Mouse (Mus musculus): ENCODE measurements around the gene Adra1d. TPM values are rescaled to one million over a fixed set of nuclear protein-coding genes. Genes with fewer than 3 reads are reported as not detected.

Gene Adra1d
- 10 to 100 TPM; 14.3 to 17.1 TPM for total RNA-seq (2021)
- long read RNA-seq, experiment 1, transcript Adra1d-201 (2 exons, 1,899 nt): major isoform, 8 of 11 reads
- long read RNA-seq, experiment 1, partial matches to known transcripts: 0 of 11 reads
- long read RNA-seq, experiment 1, other reads (novel, unspliced or antisense): 3 of 11 reads
- long read RNA-seq, experiment 2, transcript Adra1d-201 (2 exons, 1,899 nt): major isoform, 17 of 17 reads
- long read RNA-seq, experiment 2, partial matches to known transcripts: 0 of 17 reads
- long read RNA-seq, experiment 2, other reads (novel, unspliced or antisense): 0 of 17 reads

- no peak for DNase-seq (ENCODE audit: low spot score in 2 of 2)
Observed at GRCm38 (mm10) chr2:131561891-131562585, at the start of gene Adra1d. Gene Adra1d, minus strand, starts transcription at chr2:131562283.

DNA sequence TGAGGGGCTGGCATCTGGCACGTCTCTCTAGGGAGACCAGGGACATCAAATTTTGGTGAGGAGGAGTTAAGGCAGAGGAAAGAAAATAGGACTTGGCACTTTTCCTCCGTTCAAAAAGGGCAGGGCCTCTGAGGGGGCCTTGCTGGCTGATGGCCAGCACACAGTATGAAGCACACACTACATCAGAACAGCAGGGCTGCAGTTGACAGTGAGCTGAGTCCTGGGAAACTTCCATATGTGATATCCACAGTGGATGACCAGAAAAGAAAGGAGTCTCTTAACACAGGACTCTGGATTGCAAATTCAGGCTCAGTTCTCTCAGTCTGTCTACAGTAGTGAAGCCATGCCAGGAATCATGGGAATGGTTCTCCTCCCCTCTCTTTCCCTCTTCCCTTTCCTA lies 39.8 kb upstream of the Adra1d start:
- DNase-seq (ENCODE audit: low spot score in 2 of 2): no peak

GRCm38 (mm10) chr2:131594871-131595270 lies 32.8 kb upstream of the Adra1d start:
- no peak for DNase-seq (ENCODE audit: low spot score in 2 of 2)

GRCm38 (mm10) chr2:131587521-131587920 lies 25.4 kb upstream of the Adra1d start:
- DNase-seq (ENCODE audit: low spot score in 2 of 2): no peak

DNA sequence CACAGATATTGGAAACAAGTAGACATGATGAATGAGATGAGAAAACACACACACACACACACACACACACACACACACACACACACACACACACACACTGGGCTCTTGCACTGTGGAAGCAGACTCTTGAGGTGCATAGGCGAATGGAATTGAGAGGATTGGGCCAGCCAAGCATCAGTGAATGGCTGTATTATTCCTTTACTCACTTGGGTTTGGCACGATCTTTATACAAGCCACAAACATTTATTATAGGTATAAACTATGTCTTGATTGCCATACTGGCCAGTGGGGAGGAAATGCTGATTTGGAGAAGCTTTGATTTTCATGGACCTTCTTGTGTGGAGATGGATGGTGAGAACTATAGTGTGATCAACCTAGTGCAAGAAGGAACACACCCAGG lies 19.4 kb upstream of the Adra1d start:
- DNase-seq (ENCODE audit: low spot score in 2 of 2): no peak

DNA sequence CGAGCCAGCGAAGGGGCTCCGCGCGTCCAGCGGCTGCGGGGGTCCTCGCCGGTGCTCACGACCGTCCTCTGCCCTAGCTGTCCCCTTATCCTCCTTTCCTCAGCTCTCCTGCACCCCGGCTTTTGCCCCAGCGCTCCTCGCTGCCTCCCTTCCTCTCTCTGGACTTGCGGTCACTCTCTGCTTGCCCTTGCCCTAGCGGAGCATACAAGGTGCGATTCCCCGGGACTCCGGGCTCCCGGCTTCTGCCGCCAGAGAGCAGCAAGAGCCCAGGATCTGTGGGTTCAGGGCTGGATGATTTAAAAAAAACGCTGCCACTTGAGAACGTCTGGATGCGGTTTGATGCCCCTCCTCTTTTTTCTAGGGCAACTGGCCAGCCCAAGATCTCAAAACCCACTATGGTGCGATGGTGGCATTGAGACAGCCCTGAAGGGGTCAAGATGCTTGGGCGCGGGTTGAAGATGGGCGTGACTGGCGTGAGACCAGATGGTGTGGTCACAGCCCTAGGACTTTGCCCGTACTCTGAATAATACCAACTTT lies 571 bp upstream of the Adra1d start:
- DNase-seq (ENCODE audit: low spot score in 2 of 2): peak; percentile 41 to 67

DNA sequence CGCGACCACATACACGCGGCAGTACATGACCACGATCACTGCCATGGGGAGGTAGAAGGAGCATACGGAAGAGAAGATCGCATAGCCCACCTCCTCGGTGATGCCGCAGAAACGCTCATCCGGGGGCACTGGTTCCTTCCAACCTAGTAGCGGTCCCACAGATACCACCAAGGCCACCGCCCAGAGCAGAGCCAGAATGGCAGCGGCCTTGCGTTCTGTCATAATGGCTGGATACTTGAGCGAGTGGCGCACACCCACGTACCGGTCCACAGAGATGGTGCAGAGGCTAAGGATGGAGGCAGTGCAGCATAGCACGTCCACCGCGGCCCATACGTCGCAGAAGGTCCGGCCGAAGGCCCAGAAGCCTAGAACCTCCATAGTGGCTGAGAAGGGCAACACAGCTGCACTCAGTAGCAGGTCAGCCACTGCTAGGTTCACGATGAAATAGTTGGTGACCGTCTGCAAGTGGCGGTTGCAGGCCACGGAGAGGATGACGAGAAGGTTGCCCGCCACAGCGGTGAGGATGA lies 676 bp downstream of the Adra1d start:
- no peak for DNase-seq (ENCODE audit: low spot score in 2 of 2)

DNA sequence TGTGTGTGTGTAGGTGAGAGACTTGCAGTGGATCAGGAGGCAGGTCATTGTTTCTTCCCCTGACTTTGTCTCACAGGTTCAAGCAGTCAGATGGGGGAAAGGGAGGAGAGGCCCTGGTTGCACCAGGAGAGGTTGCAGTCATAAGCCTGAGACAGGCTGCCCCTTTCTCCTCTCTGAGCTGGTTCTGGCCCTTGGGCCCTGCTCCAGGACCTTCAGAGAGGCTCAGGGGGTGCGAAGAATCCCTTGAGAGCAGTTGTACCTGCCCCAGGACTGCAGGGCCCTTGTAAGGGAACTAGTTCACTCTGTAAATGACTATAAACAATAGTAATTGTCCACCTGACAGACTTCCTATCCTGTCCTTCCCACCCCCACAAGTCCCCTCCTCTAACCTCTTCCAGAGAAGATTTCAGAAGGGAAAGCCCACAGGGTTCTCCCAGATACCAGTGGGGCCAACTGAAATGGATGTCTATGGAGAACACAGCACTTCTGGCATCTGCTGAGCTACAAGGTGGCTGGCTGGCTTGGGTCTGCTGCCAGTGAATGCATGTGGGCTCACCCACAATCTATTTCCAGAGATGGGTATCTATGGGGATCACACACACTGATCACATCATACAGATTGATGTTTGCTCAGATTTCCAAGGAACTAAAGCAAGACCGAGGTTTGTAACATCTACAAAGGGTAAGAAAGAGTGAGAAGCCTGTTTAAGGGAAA lies 1.7 kb downstream of the Adra1d start:
- no peak for DNase-seq (ENCODE audit: low spot score in 2 of 2)

- DNase-seq (ENCODE audit: low spot score in 2 of 2): no peak
Observed at GRCm38 (mm10) chr2:131557896-131558295, 4.2 kb downstream of the Adra1d start.

- no peak for DNase-seq (ENCODE audit: low spot score in 2 of 2)
Observed at GRCm38 (mm10) chr2:131552736-131553400, 9.2 kb downstream of the Adra1d start.

DNA sequence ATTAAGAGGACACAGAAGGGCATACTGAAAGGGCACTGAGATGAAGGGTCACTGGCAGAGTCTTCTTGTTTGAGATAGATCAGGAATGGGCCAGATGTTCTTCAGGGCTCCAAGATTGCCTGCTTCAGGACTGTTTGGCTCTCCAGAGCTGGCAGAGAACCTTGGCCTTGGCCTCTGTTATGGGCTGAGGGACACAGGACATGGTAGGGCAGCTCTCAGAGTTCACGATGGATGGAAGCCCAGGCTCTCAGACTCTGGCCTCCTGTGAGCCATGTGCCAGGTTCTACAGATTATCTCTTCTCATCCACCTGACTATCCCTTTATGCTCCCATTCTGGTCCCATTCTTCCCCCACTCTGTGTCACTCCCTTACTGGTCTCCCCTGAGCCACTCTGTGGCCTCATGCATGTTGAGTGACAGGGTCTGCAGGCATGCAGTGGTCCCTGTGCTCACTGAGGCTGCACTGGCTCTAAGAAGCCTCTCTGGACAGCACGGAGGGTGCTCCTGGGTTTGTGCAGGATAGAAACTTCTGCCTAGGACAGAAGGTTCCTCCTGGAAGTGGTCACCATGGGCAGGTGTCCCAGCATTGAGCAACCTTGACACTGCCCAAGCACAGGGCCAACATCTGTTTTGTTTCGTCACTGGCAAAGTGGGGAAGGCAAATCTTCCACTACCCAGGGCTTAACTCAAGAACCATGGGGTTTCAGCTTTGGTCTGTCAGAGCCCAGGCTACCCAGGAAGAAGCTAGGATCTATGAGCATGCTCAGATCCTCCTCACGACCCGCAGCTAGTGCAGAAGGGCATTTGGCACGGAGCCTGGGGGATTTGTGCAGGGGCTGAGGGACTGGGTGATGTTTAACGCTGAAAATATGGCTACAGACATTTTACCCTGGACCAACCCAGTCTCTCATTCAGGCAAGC lies 10.1 kb downstream of the Adra1d start:
- DNase-seq (ENCODE audit: low spot score in 2 of 2): no peak

DNA sequence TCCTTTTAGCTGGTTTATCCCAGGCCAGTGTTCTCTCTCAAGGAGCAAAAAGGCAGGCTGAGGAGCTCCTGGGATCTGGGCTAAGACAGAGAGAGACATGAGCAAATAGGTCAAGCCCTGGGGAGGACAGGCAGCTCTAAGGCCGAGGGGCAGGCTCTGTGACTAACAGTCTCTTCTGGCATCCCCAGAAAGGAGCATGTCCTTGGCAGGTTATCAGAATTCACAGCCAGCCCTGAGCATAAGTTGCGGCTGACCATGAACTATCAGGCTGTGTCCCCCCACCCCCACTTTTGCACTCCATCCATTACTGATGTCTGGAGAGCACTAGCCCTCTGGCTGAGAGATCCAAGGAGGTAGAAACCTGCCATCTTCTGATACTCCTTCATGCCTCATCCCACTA lies 11.2 kb downstream of the Adra1d start:
- no peak for DNase-seq (ENCODE audit: low spot score in 2 of 2)

DNA sequence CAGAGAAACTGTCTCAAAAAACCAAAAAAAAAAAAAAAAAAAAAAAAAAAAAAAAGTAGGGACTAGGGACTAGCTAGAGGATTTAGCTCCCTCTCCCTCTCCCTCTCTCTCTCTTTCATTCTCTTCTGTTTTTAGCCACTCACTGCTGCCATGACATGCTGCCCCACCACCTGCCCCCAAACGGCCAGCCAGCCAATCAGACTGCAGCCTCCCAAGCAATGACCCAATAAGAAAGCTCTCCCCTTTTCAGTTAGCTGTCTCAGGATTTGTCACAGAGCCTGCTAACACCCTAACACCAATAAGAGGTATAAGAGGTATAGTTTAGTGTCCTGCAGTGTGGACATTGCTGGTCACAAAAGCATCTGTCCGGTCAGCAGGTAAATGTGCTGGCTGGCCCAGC lies 11.6 kb downstream of the Adra1d start:
- DNase-seq (ENCODE audit: low spot score in 2 of 2): no peak

- no peak for DNase-seq (ENCODE audit: low spot score in 2 of 2)
Observed at GRCm38 (mm10) chr2:131549090-131549489, 13.0 kb downstream of the Adra1d start.

DNA sequence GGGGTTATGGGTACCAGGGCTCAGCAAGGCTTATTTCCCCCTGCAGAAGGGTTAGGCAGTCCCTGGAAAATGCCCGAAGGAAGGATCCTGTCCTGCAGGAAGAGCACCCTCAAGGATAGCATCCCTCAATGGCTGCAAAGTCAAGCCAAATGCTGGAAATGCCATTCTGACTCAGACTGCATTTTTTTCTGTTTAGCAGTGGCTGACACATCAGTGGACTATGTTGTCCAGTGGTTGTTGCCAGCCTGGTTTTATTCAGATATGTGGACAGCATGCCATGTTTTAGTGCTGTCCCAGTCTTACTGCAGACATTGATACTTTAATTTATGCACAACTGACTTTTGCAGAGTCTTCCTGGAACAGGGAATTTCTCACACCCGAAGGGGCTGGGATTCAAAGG lies 13.8 kb downstream of the Adra1d start:
- DNase-seq (ENCODE audit: low spot score in 2 of 2): no peak

GRCm38 (mm10) chr2:131546745-131547408 lies 15.2 kb downstream of the Adra1d start:
- no peak for DNase-seq (ENCODE audit: low spot score in 2 of 2)

DNA sequence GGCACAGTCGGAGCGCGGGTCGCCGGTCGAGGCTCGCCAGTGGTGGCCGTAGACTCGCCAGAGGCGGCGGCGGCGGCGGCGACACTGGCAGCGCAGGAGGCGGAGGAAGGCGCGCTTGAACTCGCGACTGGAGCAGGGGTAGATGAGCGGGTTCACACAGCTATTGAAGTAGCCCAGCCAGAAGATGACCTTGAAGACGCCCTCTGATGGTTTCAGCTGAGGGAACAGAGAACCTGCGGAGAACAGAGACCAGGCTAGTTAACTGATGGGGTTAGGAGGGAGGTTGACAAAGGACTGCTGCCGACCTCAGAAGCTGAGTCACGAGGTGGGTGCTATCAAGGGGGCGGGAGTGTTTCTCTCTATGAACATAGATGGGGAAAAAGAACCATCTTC lies 15.8 kb downstream of the Adra1d start:
- no peak for DNase-seq (ENCODE audit: low spot score in 2 of 2)

DNA sequence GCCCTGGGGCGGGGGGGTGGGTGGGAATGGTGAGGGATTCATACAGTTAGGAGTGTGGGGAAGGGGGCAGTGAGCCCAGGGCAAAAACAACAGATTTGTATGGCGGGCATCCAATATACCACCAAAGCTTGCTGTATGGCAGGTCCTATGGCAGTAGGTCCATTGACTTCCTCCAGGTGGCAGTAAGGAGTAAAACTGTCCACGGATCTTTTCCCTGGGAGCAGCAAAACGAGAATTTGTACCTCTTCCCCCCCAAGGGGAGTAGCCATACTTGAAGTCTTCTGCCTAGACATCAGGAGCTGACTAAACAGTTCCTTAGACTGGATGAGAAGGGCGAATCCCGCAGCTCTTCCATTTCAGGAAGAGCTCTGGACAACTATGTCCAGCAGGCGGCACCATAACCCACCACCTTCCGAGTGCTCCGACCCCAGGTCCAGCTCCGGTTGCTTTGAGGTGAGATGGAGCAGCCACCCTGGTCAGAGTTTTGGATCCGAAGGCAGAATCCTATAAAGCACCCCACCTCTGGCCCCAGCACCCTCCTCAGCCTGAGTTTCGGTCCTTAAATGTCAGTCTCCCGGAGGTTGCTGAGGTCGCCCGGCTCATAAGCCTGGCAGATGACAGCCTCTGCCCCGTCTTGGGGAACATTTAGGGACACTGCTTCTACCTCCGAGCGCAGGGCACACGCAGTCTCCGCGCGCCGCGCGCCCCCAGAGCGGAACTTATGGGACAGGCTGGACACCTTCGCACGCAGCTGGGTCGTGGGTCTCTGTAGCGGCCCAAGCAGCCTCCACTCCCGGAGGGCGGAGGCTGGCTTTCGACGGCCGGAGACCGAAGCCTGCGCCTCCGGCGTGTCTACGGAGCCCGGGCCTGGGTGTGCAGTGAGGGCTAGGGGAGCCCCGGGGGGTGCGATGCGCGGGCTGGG lies 16.4 kb downstream of the Adra1d start:
- no peak for DNase-seq (ENCODE audit: low spot score in 2 of 2)
